Mouse (Mus musculus): ENCODE data around the gene Dnah5.
"Not testable (repeated sequence)": the region's sequence is repeated elsewhere in the genome, so short reads cannot be mapped to it uniquely, and the experiment has no call there.

Dnah5 gene

GRCm38 (mm10) chr15:28307884-28308283 is 104.3 kb downstream of the Dnah5 start:
- peak in 1 of 2 experiments; percentile 56 for DNase-seq

- no peak for DNase-seq
Measured at GRCm38 (mm10) chr15:28310516-28310915, 107.0 kb downstream of the Dnah5 start.

DNA sequence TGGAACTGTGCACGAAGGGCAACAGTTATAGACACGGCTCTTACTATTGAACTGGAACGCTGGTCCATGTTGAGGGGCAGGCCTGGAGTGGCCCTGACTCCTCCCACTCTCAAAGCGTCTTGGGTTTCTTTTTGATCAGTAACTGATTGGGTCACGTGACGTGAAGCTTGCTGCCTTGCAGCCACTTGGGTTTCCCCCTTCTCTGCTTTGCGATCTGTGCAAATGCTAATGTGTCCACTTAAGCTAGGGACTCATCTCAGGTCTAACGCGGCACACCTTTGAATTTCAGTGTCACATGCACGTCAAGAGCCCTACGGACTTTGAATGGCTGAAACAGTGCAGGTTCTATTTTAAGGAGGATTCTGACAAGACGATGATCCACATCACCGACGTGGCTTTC is 109.9 kb downstream of the Dnah5 start:
- DNase-seq: no peak

DNA sequence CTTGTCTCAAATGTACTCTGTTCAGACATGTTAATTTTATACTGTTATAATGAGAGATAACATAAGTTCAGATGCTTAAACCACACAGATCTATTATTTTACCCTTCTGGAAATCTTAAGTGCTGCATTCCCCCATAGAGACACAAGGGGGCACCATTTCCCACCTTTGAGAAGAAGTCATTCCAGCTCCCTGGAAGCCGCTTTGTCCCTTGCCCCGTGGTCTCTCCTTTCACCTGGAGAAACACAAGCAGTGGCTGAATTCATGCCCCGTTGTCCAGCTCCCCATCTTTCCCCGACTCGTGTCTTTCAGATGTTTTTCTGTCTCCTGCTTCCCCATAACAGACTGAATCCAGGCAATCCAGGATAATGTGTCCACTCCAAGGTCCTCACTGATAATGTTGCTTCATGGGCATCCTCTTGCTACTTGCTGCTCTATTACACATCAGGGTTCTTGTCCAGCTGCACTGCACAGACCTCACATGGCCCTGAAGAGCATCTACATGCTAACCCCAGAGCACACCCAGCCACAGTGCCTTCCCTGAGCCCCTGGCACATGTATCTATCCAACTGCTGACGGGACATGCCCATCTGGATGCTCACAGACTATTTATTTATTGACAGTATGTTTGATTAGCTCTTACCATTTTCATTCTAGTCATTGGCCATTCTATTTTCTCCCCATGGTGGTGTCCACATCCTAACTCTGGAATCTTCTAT is 112.4 kb downstream of the Dnah5 start:
- DNase-seq: peak; percentile 84

DNA sequence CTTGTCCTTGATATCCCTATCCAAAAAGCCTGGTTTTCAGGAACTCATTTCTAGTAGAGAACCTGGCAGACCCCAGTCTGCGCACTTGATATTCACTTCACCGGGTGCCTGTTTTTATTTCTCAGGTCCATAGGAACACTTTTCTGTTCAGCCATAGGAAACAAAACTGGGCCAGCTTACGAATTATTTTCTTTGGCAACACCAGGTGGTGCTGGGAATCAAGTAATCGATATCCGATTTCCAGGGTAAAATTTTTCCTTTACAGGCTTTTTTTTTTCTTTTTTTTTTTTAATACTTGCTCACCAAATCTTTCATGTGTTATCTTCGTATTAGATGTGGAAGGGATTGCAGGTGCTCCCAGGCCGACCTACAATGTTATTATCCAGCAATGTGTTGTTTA is 119.0 kb downstream of the Dnah5 start:
- DNase-seq: no peak

- DNase-seq: no peak
Measured at GRCm38 (mm10) chr15:28326985-28327384, 123.4 kb downstream of the Dnah5 start.

DNA sequence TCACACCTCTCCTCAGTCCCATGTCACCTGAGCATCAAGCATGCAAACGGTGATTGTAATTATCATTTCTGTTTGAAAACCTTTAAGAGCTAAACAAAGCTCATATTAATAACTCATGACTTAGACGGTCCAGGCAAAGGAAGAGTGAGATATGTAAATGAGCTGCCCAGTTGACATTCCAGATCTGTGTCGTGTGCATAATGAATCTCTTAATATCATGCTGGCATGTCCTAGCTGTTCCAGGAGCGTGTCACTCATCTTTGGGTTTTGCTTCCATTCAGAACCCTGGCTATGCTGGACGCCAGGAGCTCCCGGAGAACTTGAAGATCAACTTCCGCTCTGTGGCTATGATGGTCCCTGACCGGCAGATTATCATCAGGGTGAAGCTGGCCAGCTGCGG is 123.9 kb downstream of the Dnah5 start:
- DNase-seq: peak in 1 of 2 experiments; percentile 20

GRCm38 (mm10) chr15:28341151-28341550 is 137.6 kb downstream of the Dnah5 start:
- DNase-seq: no peak

DNA sequence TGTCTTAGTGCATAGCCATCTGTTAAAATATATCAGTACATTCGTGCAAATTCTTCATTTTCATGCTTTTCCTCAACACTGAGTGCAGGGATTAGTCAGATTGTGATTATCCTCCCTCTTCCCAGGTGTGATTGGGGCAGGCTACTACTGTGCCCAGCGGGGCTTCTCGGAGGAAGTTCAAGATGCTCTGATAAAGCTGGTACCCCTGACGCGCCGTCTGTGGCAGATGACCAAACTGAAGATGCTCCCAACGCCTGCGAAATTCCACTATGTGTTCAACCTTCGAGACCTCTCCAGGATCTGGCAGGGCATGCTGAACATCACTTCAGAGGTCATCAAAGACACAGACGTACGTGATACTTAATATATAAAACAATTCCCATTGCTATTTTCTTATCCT is 164.0 kb downstream of the Dnah5 start:
- peak; percentile 21 to 58 for DNase-seq

GRCm38 (mm10) chr15:28370431-28370830 is 166.9 kb downstream of the Dnah5 start:
- no peak for DNase-seq

- no peak for DNase-seq
Measured at GRCm38 (mm10) chr15:28371506-28371905, 168.0 kb downstream of the Dnah5 start.

GRCm38 (mm10) chr15:28374394-28374793 is 170.8 kb downstream of the Dnah5 start:
- no peak for DNase-seq

DNA sequence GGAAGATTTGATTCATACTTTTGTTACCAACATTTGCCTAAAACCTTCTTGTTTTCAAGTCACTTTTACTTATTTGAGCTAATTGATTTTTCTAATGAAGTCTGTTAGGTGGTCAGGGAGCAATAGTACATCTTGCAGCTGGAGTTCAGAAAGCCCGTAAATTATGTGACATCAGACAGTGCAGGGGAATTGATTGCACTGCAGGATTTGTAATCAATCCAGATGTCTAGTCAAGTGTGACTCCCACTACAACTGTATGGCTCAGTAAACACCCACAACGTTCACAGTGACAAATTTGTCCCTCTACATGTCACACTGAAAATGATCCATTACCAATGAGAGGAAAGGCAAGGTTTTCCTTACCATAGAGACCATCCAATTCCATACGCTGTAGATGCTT is 177.4 kb downstream of the Dnah5 start:
- no peak for DNase-seq

- DNase-seq: not testable (repeated sequence)
Measured at GRCm38 (mm10) chr15:28393723-28394122, 190.2 kb downstream of the Dnah5 start.

- DNase-seq: no peak
Measured at GRCm38 (mm10) chr15:28395481-28395880, 191.9 kb downstream of the Dnah5 start.

GRCm38 (mm10) chr15:28398472-28398871 is 194.9 kb downstream of the Dnah5 start:
- no peak for DNase-seq

- DNase-seq: no peak
Measured at GRCm38 (mm10) chr15:28399258-28399657, 195.7 kb downstream of the Dnah5 start.

GRCm38 (mm10) chr15:28404630-28405029 is 201.1 kb downstream of the Dnah5 start:
- DNase-seq: no peak

GRCm38 (mm10) chr15:28405136-28405535 is 201.6 kb downstream of the Dnah5 start:
- DNase-seq: no peak

- DNase-seq: no peak
Measured at GRCm38 (mm10) chr15:28439702-28440101, 236.2 kb downstream of the Dnah5 start.

DNA sequence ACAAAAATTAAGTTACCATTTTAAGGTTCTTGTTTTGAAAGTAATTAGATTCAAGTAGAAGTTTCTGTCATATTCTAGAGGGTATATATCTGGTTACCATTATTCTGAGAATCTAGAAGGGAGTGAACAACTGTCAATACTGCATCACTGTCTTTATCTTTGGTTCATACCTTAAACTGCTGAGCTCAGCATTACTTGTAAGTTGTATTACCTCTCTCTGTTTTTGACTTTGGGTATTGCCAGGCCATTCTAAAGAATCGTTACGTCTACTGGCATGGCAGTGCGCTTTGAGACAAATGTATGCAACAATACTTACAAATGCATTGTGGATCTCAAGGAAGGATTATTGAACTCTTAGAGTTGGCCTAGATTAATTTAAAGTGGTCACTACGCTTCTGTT is 240.9 kb downstream of the Dnah5 start:
- no peak for DNase-seq

- DNase-seq: peak; percentile 15 to 55
Measured at GRCm38 (mm10) chr15:28461091-28461778, 257.7 kb downstream of the Dnah5 start.

DNA sequence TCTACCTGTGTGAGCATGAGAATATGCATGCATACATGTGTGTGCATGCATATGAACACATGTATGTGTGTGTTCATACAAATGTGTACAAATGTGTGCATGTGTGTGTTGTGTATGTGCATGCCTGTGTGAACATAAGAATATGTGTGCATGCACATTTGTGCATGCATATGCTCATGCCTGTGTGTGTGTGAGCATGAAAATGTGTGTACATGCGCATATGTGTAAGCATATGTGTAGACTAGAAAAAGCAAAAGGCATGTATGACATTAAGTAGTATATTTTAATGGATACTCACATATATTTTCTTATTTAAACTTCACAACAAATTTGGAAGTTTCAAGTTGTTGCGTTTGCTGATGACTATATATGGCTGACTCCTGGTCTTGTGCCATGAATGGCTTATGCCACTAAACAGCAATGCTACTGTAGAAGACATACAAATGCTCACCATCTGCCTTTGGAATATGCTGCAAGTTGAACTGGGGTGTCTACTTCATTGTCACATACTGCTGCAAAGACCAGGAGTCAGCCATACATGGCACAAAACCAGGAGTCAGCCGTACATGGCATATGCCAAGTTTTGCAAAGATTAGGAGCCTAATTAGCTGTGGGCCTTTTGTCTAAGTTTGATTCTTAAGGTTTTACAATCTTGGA is 263.2 kb downstream of the Dnah5 start:
- DNase-seq: peak in 1 of 2 experiments; percentile 5

Data from cerebellum, postnatal 14 days (tissue).